Mouse (Mus musculus): ENCODE data around the gene Coro2b. TPM values are rescaled to one million over a fixed set of nuclear protein-coding genes. Genes with fewer than 3 reads are reported as not detected.
"Not testable (repeated sequence)": the region's sequence is repeated elsewhere in the genome, so short reads cannot be mapped to it uniquely, and the experiment has no call there.

Gene Coro2b
- polyA plus RNA-seq, 1 experiment: 2.8 TPM

DNA sequence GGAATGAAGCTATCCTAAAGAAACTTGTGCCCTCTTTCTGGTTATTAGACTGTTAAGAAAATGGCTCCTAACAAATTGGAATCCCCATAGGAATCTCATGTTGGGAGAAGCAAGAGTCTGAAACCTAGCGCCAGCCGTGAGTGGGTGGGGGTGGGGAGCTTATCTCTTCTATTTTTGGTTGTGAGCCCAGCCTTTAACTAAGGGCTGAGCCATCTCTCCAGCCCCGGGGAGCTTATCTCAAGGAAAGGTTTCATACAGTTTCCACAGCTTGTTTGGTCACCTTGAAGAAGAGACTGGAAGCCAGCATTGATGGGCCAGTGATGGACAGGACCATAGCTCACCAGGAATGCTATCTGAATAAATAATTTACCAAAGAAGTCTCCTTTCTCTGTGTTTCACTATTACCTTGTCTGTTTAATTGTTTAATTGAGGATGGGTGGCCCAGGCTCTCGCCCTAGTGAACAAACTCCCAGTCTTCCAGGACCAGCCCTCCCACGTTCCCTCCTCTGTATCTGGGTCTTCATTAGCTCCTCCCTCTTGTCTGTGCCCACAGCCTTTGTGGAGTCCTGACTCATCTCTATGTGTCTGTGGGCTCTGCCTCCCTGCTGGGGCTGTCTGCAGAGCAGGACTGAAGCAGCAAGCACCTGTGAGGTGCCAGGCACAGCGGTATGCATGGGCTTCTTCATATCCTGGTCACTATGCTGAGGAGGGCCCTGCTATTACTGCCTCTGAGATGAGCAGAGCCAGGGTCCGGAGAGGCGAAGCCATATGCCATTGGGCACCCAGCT, 85.1 kb downstream of the Coro2b start:
- TF ChIP-seq POLR2A (IDR thresholded peaks at IDR 0.05; ENCODE audit: borderline replicate concordance, control insufficient read depth, low read depth, low read length) (no peak), CTCF (IDR thresholded peaks at IDR 0.05; ENCODE audit: control insufficient read depth, insufficient read depth, low read length) (no peak)
- Histone ChIP-seq H3K4me3 (replicated peaks; ENCODE audit: control insufficient read depth, low read depth, low read length) (no peak overlapping the region), H3K4me1 (ENCODE audit: control insufficient read depth, insufficient read depth, low read length) (no peaks in the 10 kb centered on the region; the same call in none of the 2 replicates), H3K27ac (ENCODE audit: control insufficient read depth, insufficient read depth, low read depth, low read length, poor library complexity) (no peak overlapping the region)
- WGBS: 74% methylated on average over 8 of the region's 8 CpGs

DNA sequence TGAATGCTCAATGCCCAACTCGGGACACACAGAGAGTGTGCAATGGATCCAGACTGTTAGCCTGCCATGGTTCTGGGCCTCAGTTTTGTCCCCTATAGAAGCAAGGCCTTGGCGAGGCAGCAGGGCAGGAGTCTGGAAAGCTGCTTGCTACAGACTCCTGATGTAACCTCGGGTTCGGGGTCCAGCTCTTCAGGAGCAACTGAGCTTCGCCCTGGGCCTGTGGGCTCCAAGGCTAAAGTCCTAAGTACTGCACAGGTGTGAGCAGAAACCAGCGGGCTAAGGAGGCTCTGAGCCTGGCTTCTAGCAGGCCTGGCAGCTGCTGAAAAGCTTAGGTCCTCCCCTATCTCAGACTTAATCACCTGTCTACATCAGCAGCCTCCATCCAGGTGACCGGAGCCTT, 86.0 kb downstream of the Coro2b start:
- no peak overlapping the region for H3K27ac ChIP-seq (ENCODE audit: control insufficient read depth, insufficient read depth, low read depth, low read length, poor library complexity)
- no peaks in the 10 kb centered on the region; the same call in none of the 2 replicates for H3K4me1 ChIP-seq (ENCODE audit: control insufficient read depth, insufficient read depth, low read length)
- 76% methylated on average over 7 of the region's 7 CpGs for WGBS
- TF ChIP-seq POLR2A (IDR thresholded peaks at IDR 0.05; ENCODE audit: borderline replicate concordance, control insufficient read depth, low read depth, low read length): no peak
- TF ChIP-seq CTCF (IDR thresholded peaks at IDR 0.05; ENCODE audit: control insufficient read depth, insufficient read depth, low read length): no peak
- H3K4me3 ChIP-seq (replicated peaks; ENCODE audit: control insufficient read depth, low read depth, low read length): no peak overlapping the region

DNA sequence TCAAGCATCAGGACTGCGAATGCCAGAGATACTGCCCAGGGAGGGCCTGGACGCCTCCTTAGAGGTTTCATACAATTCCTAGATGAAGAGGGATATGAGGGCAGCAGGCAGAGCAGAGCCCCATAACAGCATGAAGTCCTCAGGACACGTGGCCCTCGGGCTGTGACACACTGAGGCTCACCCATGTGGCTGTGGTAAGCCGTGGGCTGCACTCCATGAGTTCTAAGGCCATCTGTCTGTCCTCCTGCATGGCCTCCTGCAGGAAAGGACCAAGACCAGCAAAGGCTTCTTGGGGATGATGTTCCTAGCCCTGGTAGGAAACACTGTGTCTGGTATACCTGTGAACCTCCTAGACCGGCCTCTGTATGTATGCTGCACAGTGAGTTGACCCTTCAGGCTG, 86.5 kb downstream of the Coro2b start:
- 75% methylated on average over 6 of the region's 6 CpGs for WGBS
- Histone ChIP-seq H3K4me1 (ENCODE audit: control insufficient read depth, insufficient read depth, low read length) (no peaks in the 10 kb centered on the region; the same call in none of the 2 replicates), H3K27ac (ENCODE audit: control insufficient read depth, insufficient read depth, low read depth, low read length, poor library complexity) (no peak overlapping the region), H3K4me3 (replicated peaks; ENCODE audit: control insufficient read depth, low read depth, low read length) (no peak overlapping the region)
- no peak for TF ChIP-seq POLR2A (IDR thresholded peaks at IDR 0.05; ENCODE audit: borderline replicate concordance, control insufficient read depth, low read depth, low read length)
- TF ChIP-seq CTCF (IDR thresholded peaks at IDR 0.05; ENCODE audit: control insufficient read depth, insufficient read depth, low read length): no peak

DNA sequence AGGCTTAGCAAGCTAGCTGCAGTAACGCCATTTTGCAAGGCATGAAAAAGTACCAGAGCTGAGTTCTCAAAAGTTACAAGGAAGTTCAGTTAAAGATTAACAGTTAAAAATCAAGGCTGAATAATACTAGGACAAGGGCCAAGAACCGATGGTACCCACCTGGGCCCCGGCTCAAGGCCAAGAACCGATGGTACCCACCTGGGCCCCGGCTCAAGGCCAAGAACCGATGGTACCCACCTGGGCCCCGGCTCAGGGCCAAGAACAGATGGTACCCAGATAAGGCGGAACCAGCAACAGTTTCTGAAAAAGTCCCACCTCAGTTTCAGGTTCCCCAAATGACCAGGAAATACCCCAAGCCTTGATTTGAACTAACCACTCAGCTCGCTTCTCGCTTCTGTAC, 89.5 kb downstream of the Coro2b start:
- H3K4me3 ChIP-seq (replicated peaks; ENCODE audit: control insufficient read depth, low read depth, low read length); H3K4me1 ChIP-seq (ENCODE audit: control insufficient read depth, insufficient read depth, low read length); H3K27ac ChIP-seq (ENCODE audit: control insufficient read depth, insufficient read depth, low read depth, low read length, poor library complexity): not testable (repeated sequence)
- WGBS: 91% methylated on average over 6 of the region's 10 CpGs

DNA sequence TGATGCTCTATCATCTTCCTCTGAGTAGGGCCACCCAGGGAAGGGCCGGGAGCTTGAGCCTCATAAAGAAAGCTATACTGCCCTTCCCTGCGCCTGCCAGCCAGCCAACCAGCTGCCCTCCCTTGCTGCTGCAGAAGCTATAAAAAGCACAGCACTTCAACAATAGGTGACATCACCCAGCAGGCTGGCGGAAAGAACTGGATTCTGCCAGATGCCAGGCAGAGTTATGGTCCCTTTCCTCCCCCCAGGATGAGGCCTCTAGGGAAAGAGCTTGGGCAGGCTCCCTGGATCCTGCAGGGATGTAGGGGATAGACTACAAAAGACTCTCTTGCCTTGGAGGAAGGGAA, 98.1 kb downstream of the Coro2b start:
- no peak overlapping the region for H3K27ac ChIP-seq (ENCODE audit: control insufficient read depth, insufficient read depth, low read depth, low read length, poor library complexity)
- H3K4me3 ChIP-seq (replicated peaks; ENCODE audit: control insufficient read depth, low read depth, low read length): no peak overlapping the region
- H3K4me1 ChIP-seq (ENCODE audit: control insufficient read depth, insufficient read depth, low read length): no peaks in the 10 kb centered on the region
- no peak for TF ChIP-seq POLR2A (IDR thresholded peaks at IDR 0.05; ENCODE audit: borderline replicate concordance, control insufficient read depth, low read depth, low read length)
- TF ChIP-seq CTCF (IDR thresholded peaks at IDR 0.05; ENCODE audit: control insufficient read depth, insufficient read depth, low read length): no peak
- WGBS: 78% methylated on average over 3 of the region's 3 CpGs

DNA sequence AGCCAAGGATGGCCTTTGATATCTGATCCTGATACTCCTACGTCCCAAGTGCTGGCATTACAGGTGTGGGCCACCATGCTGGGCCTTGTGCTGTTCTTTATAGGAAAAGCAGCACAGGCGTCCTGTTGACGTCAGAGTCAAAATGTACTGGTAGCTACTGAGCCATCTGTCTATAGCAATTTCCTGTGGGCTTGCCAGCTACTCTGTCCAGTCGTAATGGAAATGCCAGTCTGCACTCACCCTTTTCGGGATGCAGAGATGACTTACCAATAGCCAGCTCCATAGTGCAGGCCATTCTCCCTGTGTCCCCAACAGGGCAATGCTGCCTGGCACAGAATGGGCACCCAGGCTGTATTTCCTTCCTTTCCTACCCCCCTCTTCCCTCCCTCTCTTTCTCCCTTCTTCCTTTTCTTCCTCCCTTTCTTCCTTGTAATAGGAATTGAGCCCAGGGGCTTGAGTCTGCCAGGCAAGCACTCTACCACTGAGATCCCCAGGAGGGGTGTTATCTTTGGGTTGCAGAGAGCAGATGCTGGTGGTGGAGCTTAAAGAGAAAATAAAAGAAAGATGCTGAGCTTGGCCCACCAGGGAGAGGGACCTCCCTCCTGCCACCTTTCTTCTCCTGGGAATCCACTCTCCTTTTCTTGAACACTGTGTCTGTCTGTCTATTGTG, 98.6 kb downstream of the Coro2b start:
- Histone ChIP-seq H3K4me1 (ENCODE audit: control insufficient read depth, insufficient read depth, low read length) (no peaks in the 10 kb centered on the region), H3K27ac (ENCODE audit: control insufficient read depth, insufficient read depth, low read depth, low read length, poor library complexity) (no peak overlapping the region), H3K4me3 (replicated peaks; ENCODE audit: control insufficient read depth, low read depth, low read length) (no peak overlapping the region)
- 70% methylated on average over 5 of the region's 5 CpGs for WGBS
- TF ChIP-seq CTCF (IDR thresholded peaks at IDR 0.05; ENCODE audit: control insufficient read depth, insufficient read depth, low read length) (no peak), POLR2A (IDR thresholded peaks at IDR 0.05; ENCODE audit: borderline replicate concordance, control insufficient read depth, low read depth, low read length) (no peak)

DNA sequence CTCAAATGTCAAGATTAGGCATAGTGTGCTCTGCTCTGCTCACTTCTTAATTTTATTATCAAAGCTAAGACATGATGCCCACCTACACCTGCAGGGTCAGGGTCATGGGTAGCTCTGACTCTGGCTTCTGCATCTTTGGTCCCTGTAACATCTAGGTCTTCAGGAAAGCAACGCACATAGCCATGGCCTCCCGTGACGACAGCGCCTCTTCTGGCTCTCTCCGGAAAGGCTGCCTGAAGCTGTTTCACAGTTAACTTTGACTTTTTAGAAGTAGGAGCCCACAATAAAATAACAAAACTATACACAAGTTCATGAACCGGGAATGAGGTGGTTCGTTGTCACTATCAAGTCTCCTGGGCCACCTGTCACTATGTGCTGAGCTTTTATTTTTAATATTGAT, 99.4 kb downstream of the Coro2b start:
- 83% methylated on average over 7 of the region's 7 CpGs for WGBS
- H3K27ac ChIP-seq (ENCODE audit: control insufficient read depth, insufficient read depth, low read depth, low read length, poor library complexity): no peak overlapping the region
- TF ChIP-seq POLR2A (IDR thresholded peaks at IDR 0.05; ENCODE audit: borderline replicate concordance, control insufficient read depth, low read depth, low read length) (no peak), CTCF (IDR thresholded peaks at IDR 0.05; ENCODE audit: control insufficient read depth, insufficient read depth, low read length) (no peak)
- no peak overlapping the region for H3K4me3 ChIP-seq (replicated peaks; ENCODE audit: control insufficient read depth, low read depth, low read length)
- no peaks in the 10 kb centered on the region for H3K4me1 ChIP-seq (ENCODE audit: control insufficient read depth, insufficient read depth, low read length)

DNA sequence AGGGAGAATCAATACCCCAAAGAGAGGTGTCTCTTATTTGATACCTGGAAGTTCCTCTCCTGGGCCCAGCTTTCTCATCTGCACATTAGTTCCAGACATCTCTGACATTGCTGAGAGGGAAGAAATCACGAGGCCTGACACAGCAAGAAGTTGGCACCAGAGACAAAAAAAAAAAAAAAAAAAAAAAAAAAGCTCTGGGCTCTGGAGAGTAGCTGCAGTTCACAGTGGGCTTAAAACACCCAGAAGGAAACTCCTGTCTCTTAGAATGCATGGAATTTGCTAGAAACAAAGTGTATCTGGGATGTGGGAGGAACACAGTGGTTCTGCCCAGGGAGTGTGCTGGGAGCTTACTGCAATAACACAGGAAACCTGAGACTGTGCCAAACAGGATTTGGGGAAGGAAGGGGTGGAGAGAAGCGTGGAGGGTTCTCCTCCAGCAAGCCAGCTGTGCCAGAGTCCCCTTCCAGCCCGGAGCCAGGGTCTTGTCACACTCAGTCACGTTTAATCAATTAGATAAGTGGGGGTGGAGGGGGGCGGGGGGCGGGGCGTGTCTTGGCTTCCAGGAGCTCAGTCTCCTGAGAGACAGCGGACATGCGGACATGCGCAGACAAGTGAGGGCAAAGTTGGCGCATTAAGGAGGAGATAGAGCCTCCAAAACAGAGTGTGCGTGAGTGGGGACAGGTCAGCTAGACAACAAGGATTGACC, 101.1 kb downstream of the Coro2b start:
- no peak for TF ChIP-seq POLR2A (IDR thresholded peaks at IDR 0.05; ENCODE audit: borderline replicate concordance, control insufficient read depth, low read depth, low read length)
- no peak for TF ChIP-seq CTCF (IDR thresholded peaks at IDR 0.05; ENCODE audit: control insufficient read depth, insufficient read depth, low read length)
- H3K27ac ChIP-seq (ENCODE audit: control insufficient read depth, insufficient read depth, low read depth, low read length, poor library complexity): no peak overlapping the region
- WGBS: 5% methylated on average over 12 of the region's 12 CpGs
- H3K4me1 ChIP-seq (ENCODE audit: control insufficient read depth, insufficient read depth, low read length): no peaks in the 10 kb centered on the region
- no peak overlapping the region for H3K4me3 ChIP-seq (replicated peaks; ENCODE audit: control insufficient read depth, low read depth, low read length)
